Mouse (Mus musculus): ENCODE measurements at regions not wholly inside any gene's neighbourhood (a gene's known extent, or its start where the extent isn't known, plus 50 kb on each side); places are given as distances from the start of the nearest gene placed in this dataset.

DNA sequence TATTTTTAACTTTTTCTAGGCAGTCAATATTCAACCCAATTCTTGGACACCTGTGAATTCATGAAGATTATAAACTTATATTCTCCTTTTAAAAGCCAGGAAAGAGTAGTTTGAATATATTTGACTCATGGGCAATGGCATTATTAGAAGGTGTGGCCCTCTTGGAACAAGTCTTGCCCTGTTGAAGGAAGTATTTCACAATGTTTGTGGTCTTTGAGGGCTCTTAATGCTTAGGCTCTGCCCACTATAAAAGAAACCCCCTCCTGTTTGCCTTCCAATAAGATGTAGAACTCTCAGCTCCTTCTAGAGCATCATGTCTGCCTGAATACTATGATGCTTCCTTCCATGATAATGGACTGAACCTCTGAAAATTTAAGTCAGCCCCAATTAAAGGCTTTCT, 397.1 kb downstream of the Tlr4 start:
- Histone ChIP-seq H3K4me1 (ENCODE audit: control insufficient read depth in 1 of 2, insufficient read depth in 2 of 2) (no peaks in the 10 kb centered on the region), H3K36me3 (replicated peaks in 1 of 2; ENCODE audit: control insufficient read depth in 1 of 2, insufficient read depth in 1 of 2, low read length in 1 of 2) (no peaks in the 10 kb centered on the region), H3K27ac (ENCODE audit: insufficient read depth, low read depth) (no peak overlapping the region), H3K27me3 (replicated peaks) (no peaks in the 10 kb centered on the region), H3K4me3 (replicated peaks in 1 of 3; ENCODE audit: low read depth in 2 of 3, low read length in 2 of 3, poor library complexity in 1 of 3) (no peak overlapping the region), H3K9me3 (replicated peaks; ENCODE audit: low read length) (peaks cover 18% of the 10 kb centered on the region), H3K79me2 (replicated peaks; ENCODE audit: control insufficient read depth, extremely low read depth, insufficient read depth, poor library complexity, severe bottlenecking) (no peaks in the 10 kb centered on the region), H3K4me2 (ENCODE audit: insufficient read depth, low read depth, poor library complexity, severe bottlenecking) (no peak overlapping the region), H3K9ac (ENCODE audit: insufficient read depth, low read depth) (no peak overlapping the region)
- in situ Hi-C loops (cut with MboI; ENCODE audit: low pct_ligation_motif_present, low pct_unique_long_range_greater_than_20kb, low sequenced_read_pairs) = no loop called here
- dilution Hi-C loops (cut with MboI; ENCODE audit: extremely low pct_ligation_motif_present, extremely low pct_unique_long_range_greater_than_20kb, low sequenced_read_pairs) = no loop called here
- TF ChIP-seq ZC3H11A (IDR thresholded peaks at IDR 0.05; ENCODE audit: low read depth, low read length) (no peak), MAZ (IDR thresholded peaks at IDR 0.05; ENCODE audit: low read depth, low read length) (no peak), MXI1 (IDR thresholded peaks at IDR 0.05; ENCODE audit: low read depth, low read length) (no peak), TCF12 (IDR thresholded peaks at IDR 0.05; ENCODE audit: low read depth, low read length) (no peak), MEF2A (IDR thresholded peaks at IDR 0.05; ENCODE audit: borderline replicate concordance, low read depth, low read length) (no peak), UBTF (IDR thresholded peaks at IDR 0.05; ENCODE audit: low read depth, low read length) (no peak)
- DNase-seq (ENCODE audit: extremely low read depth) = no peak

DNA sequence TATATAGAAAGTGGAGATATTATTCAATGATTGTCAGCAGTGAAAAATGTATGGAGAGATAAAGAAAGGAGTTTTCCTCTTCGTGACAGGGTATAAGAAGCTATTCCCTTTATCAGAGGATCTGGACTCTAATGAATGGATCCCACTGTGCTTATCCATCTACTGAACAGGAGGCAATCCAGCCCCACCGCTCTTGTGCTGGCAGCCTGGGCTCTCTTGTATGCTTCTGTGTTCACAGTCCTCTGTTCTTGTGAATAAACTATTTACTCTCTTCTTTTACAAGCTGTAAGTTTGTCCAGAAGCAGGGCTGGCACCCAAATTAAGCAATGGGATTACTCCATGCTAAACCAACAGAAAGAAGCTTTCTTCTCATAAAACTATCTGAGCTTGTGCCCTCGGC, 401.8 kb downstream of the Tlr4 start:
- in situ Hi-C loops (cut with MboI; ENCODE audit: low pct_ligation_motif_present, low pct_unique_long_range_greater_than_20kb, low sequenced_read_pairs) = no loop called here
- H3K79me2 ChIP-seq (replicated peaks; ENCODE audit: control insufficient read depth, extremely low read depth, insufficient read depth, poor library complexity, severe bottlenecking) = no peaks in the 10 kb centered on the region
- H3K9ac ChIP-seq (ENCODE audit: insufficient read depth, low read depth) = no peak overlapping the region
- no peak overlapping the region for H3K4me2 ChIP-seq (ENCODE audit: insufficient read depth, low read depth, poor library complexity, severe bottlenecking)
- DNase-seq (ENCODE audit: extremely low read depth) = no peak
- no peaks in the 10 kb centered on the region for H3K4me1 ChIP-seq (ENCODE audit: control insufficient read depth in 1 of 2, insufficient read depth in 2 of 2)
- no peak overlapping the region for H3K27ac ChIP-seq (ENCODE audit: insufficient read depth, low read depth)
- H3K27me3 ChIP-seq (replicated peaks) = no peaks in the 10 kb centered on the region
- no peaks in the 10 kb centered on the region for H3K36me3 ChIP-seq (replicated peaks in 1 of 2; ENCODE audit: control insufficient read depth in 1 of 2, insufficient read depth in 1 of 2, low read length in 1 of 2)
- H3K9me3 ChIP-seq (replicated peaks; ENCODE audit: low read length) = peaks cover 22% of the 10 kb centered on the region
- H3K4me3 ChIP-seq (replicated peaks in 1 of 3; ENCODE audit: low read depth in 2 of 3, low read length in 2 of 3, poor library complexity in 1 of 3) = no peak overlapping the region
- dilution Hi-C loops (cut with MboI; ENCODE audit: extremely low pct_ligation_motif_present, extremely low pct_unique_long_range_greater_than_20kb, low sequenced_read_pairs) = no loop called here
- TF ChIP-seq USF1 (IDR thresholded peaks at IDR 0.05; ENCODE audit: low read depth, low read length) (no peak), MXI1 (IDR thresholded peaks at IDR 0.05; ENCODE audit: low read depth, low read length) (no peak), MEF2A (IDR thresholded peaks at IDR 0.05; ENCODE audit: borderline replicate concordance, low read depth, low read length) (no peak), ZMIZ1 (IDR thresholded peaks at IDR 0.05; ENCODE audit: low read depth, low read length) (no peak), GABPA (IDR thresholded peaks at IDR 0.05; ENCODE audit: insufficient replicate concordance, low read depth, low read length) (no peak), ZNF384 (IDR thresholded peaks at IDR 0.05; ENCODE audit: low read depth, low read length) (no peak), JUND (conservative IDR thresholded peaks at IDR 0.05; ENCODE audit: low read depth, low read length) (no peak), POLR2A (IDR thresholded peaks at IDR 0.05; ENCODE audit: low read depth, low read length) (no peak), NRF1 (IDR thresholded peaks at IDR 0.05; ENCODE audit: low read depth, low read length) (no peak)

DNA sequence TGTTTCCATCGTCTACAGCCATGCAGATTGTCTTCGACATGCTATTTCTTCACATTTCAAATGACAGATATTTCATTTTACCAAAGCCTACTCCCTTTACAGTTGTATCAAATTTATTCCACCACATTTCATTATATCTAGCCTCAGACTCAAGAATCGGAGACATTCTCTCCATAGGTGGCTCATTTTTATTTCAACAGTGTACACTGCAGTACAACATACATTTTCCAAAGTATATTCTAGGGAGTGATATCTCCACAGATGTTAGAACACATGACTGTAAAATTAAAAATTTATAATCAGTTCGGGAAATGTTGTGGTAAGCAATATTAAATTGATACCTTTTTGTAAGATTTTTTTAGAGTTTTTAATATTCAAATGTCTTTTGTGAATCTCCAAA, 446.2 kb downstream of the Tlr4 start:
- no peak overlapping the region for H3K27ac ChIP-seq (ENCODE audit: insufficient read depth, low read depth)
- no peaks in the 10 kb centered on the region for H3K4me1 ChIP-seq (ENCODE audit: control insufficient read depth in 1 of 2, insufficient read depth in 2 of 2)
- H3K4me3 ChIP-seq (replicated peaks in 1 of 3; ENCODE audit: low read depth in 2 of 3, low read length in 2 of 3, poor library complexity in 1 of 3) = no peak overlapping the region
- no peak overlapping the region for H3K4me2 ChIP-seq (ENCODE audit: insufficient read depth, low read depth, poor library complexity, severe bottlenecking)
- H3K9me3 ChIP-seq (replicated peaks; ENCODE audit: low read length) = peaks cover 4% of the 10 kb centered on the region
- H3K9ac ChIP-seq (ENCODE audit: insufficient read depth, low read depth) = no peak overlapping the region
- no peaks in the 10 kb centered on the region for H3K79me2 ChIP-seq (replicated peaks; ENCODE audit: control insufficient read depth, extremely low read depth, insufficient read depth, poor library complexity, severe bottlenecking)
- no peaks in the 10 kb centered on the region for H3K27me3 ChIP-seq (replicated peaks)
- TF ChIP-seq MAFK (IDR thresholded peaks at IDR 0.05; ENCODE audit: insufficient replicate concordance, low read length) (no peak), RCOR1 (conservative IDR thresholded peaks at IDR 0.05; ENCODE audit: low read depth, low read length) (no peak), RAD21 (IDR thresholded peaks at IDR 0.05; ENCODE audit: low read depth, low read length) (no peak), GABPA (IDR thresholded peaks at IDR 0.05; ENCODE audit: insufficient replicate concordance, low read depth, low read length) (no peak), POLR2A (IDR thresholded peaks at IDR 0.05; ENCODE audit: low read depth, low read length) (no peak), EP300 (IDR thresholded peaks at IDR 0.05; ENCODE audit: low read length) (no peak), NELFE (IDR thresholded peaks at IDR 0.05; ENCODE audit: low read depth, low read length) (no peak), CTCF (conservative IDR thresholded peaks at IDR 0.05 in 1 of 2, IDR thresholded peaks at IDR 0.05 in 1 of 2; ENCODE audit: low read depth in 2 of 2, low read length in 2 of 2) (no peak), JUN (IDR thresholded peaks at IDR 0.05; ENCODE audit: insufficient read depth, low read depth, low read length) (no peak), KAT2A (IDR thresholded peaks at IDR 0.05; ENCODE audit: insufficient replicate concordance, low read length) (no peak), USF1 (IDR thresholded peaks at IDR 0.05; ENCODE audit: low read depth, low read length) (no peak), SMC3 (IDR thresholded peaks at IDR 0.05; ENCODE audit: low read depth, low read length) (no peak), CHD1 (IDR thresholded peaks at IDR 0.05; ENCODE audit: low read depth, low read length) (no peak), POLR2AphosphoS2 (IDR thresholded peaks at IDR 0.05; ENCODE audit: low read depth, low read length) (no peak), USF2 (conservative IDR thresholded peaks at IDR 0.05; ENCODE audit: low read depth, low read length) (no peak), UBTF (IDR thresholded peaks at IDR 0.05; ENCODE audit: low read depth, low read length) (no peak), HCFC1 (IDR thresholded peaks at IDR 0.05; ENCODE audit: low read depth, low read length) (no peak)
- H3K36me3 ChIP-seq (replicated peaks in 1 of 2; ENCODE audit: control insufficient read depth in 1 of 2, insufficient read depth in 1 of 2, low read length in 1 of 2) = no peaks in the 10 kb centered on the region
- in situ Hi-C loops (cut with MboI; ENCODE audit: low pct_ligation_motif_present, low pct_unique_long_range_greater_than_20kb, low sequenced_read_pairs) (no loop called here), dilution Hi-C loops (cut with MboI; ENCODE audit: extremely low pct_ligation_motif_present, extremely low pct_unique_long_range_greater_than_20kb, low sequenced_read_pairs) (no loop called here)
- DNase-seq (ENCODE audit: extremely low read depth) = no peak

Measured in CH12.LX (cell line).